Mouse (Mus musculus): ENCODE measurements around the gene Ttc37. TPM values are rescaled to one million over a fixed set of nuclear protein-coding genes. Genes with fewer than 3 reads are reported as not detected.

Ttc37 gene
- polyA plus RNA-seq (2015; fragmentation: Nextera tagmentation; extraction: Ambion mirVana), result 6.0 and 6.7 TPM in 2 replicates

DNA sequence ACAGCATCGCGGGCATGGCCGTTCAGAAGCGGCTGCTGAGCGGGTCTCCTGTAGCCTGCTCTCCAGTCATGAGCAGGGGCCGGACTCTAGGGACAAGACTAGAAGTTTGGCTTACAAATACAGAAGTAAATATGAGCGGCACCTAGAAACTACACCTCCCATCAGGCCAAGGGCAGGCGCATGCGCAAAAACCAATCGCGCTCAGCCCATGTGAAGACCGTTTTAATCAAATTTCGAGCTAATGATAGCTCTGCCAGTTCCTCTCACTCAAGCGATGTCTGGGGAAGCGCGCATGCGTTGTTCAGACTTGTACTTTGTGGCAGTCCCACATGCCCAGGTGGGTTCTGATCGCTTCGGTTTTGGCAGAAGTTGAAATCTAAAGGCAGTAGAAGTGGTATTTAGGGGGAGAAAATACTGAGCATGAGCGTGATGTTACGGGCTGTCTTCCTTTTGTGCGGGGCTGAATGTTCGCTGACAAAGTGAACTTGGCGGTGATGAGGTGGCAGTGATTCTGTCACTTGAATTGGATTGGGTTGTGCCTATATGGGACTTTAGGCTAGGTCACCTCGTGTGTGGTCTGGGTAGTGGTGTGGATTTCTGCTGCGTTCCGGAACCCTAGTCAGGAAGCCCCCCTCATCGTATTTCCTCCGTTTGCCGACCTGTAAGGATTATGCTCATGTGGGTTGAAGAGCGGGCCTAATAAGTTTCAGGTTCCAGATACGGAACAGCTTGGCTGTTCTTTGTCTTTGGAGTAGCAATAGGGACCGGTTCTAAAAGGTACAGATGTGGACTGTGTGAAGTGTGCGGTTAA, at the start of gene Ttc37, which contains the start of gene Arsk:
TSS of gene Ttc37 (plus strand) at position 242 of the 811 bp plus-strand sequence.
TSS of gene Arsk (minus strand) at position 168 of the 811 bp plus-strand sequence.

DNA sequence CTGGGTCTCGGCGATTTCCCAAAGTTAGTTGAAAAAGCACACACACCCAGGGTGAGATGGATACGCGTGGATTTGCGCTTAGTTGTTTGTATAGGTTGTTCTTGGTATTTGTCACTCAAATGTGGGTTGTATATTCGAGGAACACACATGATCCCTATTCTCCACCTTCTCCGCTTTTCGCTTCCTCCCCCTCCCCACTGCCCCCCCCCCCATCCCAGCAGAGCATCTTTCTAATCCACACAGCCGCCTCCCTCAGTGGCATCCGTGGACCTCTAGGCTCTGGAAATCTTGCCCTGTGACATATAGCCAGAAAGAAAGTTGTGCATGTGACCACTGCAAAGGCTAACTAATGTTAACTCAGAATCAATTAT, 41.7 kb upstream of the Ttc37 start, which contains the start of gene Gpr150:
TSS of gene Gpr150 (minus strand) at position 101 of the 371 bp plus-strand sequence.

Other genes starting within 250 kb of the Ttc37 start
- 7.0 and 7.9 TPM in 2 replicates for gene Rhobtb3, start 154.8 kb upstream of the Ttc37 start, polyA plus RNA-seq (2015; fragmentation: Nextera tagmentation; extraction: Ambion mirVana)
- 0.36 and 0.43 TPM in 2 replicates for gene Spata9, start 131.6 kb upstream of the Ttc37 start, polyA plus RNA-seq (2015; fragmentation: Nextera tagmentation; extraction: Ambion mirVana)
- 91.8 and 115 TPM in 2 replicates for gene Rfesd, start 80.0 kb upstream of the Ttc37 start, polyA plus RNA-seq (2015; fragmentation: Nextera tagmentation; extraction: Ambion mirVana)
- 0.95 and 1.6 TPM in 2 replicates for gene Gpr150, start 41.7 kb upstream of the Ttc37 start, polyA plus RNA-seq (2015; fragmentation: Nextera tagmentation; extraction: Ambion mirVana)
- gene Arsk, start 74 bp upstream of the Ttc37 start, polyA plus RNA-seq (2015; fragmentation: Nextera tagmentation; extraction: Ambion mirVana), result 4.1 and 5.3 TPM in 2 replicates
- gene Fam81b, start 206.3 kb downstream of the Ttc37 start, polyA plus RNA-seq (2015; fragmentation: Nextera tagmentation; extraction: Ambion mirVana), result not detected in 2 replicates

All from spleen, postnatal 0 days (tissue).